ENCODE assay signal across 12 mouse cellular contexts in genomic region chr7:28902809-28903208, GRCm38 (mm10). TPM values are rescaled to one million over a fixed set of nuclear protein-coding genes. Genes with fewer than 3 reads are reported as not detected.
DNase-seq lines count a peak whose midpoint lies in the region; ATAC-seq and TF ChIP-seq lines count a peak whose summit lies in the region.
"Had no signal": no experiment of that assay in that cellular context is flagged by ENCODE, and none has a peak within 500 bp of the region (broad histone marks: within the 10 kb centered on the region; RNA-seq: fewer than 3 reads in every experiment).

No protein-coding gene starts in this region.

- H3K9me3 ChIP-seq in limb, embryonic 15.5 days, result no peaks in the 10 kb centered on the region
- no peaks in the 10 kb centered on the region for H3K9me3 ChIP-seq in midbrain, embryonic 16.5 days (replicated peaks; ENCODE audit: control insufficient read depth, low read length, poor library complexity, severe bottlenecking)

- H3K4me3 ChIP-seq in heart, adult 2 months, result no peak overlapping the region
- no peak overlapping the region for H3K4me3 ChIP-seq in limb, embryonic 15.5 days
- H3K4me3 ChIP-seq in midbrain, embryonic 16.5 days (ENCODE audit: low read depth, low read length), result no peak overlapping the region

- no peak for TF ChIP-seq EP300 in heart, adult 2 months (IDR thresholded peaks at IDR 0.05; ENCODE audit: insufficient read depth, low read depth, low read length)

- peaks cover 14% of the 10 kb centered on the region for H3K4me1 ChIP-seq in heart, adult 2 months (ENCODE audit: control insufficient read depth, insufficient read depth, low read length)
- peaks cover 39% of the 10 kb centered on the region for H3K4me1 ChIP-seq in limb, embryonic 15.5 days
- no peaks in the 10 kb centered on the region for H3K4me1 ChIP-seq in midbrain, embryonic 16.5 days (ENCODE audit: control insufficient read depth, insufficient read depth, low read length)

- no peak for TF ChIP-seq CTCF in heart, adult 2 months (IDR thresholded peaks at IDR 0.05)

- 0 out of 2 replicates have a peak overlapping the region, but pooled peaks have one; percentile 6 for H3K9ac ChIP-seq in heart, adult 2 months (ENCODE audit: low read depth, low read length)
- H3K9ac ChIP-seq in limb, embryonic 15.5 days, result no peak overlapping the region
- no peak overlapping the region for H3K9ac ChIP-seq in midbrain, embryonic 16.5 days (ENCODE audit: low read depth, low read length)
- H3K9ac ChIP-seq: liver, embryonic 14.5 days had no signal

- no peak overlapping the region for H3K4me2 ChIP-seq in limb, embryonic 15.5 days
- H3K4me2 ChIP-seq in midbrain, embryonic 16.5 days (ENCODE audit: low read length), result no peak overlapping the region
- H3K4me2 ChIP-seq: midbrain, embryonic 11.5 days had no signal

- H3K27ac ChIP-seq in heart, adult 2 months, result peak overlapping the region; percentile 82
- peak overlapping the region; percentile 87 for H3K27ac ChIP-seq in limb, embryonic 15.5 days
- H3K27ac ChIP-seq in midbrain, embryonic 16.5 days (ENCODE audit: low read length), result no peak overlapping the region
- H3K27ac ChIP-seq: liver, embryonic 14.5 days had no signal

- no peak for DNase-seq in heart, adult 2 months
- no peak for DNase-seq in heart, adult 8-10 months (ENCODE audit: low spot score)
- DNase-seq in brain, adult 2 months (ENCODE audit: low read depth, low spot score), result peak; percentile 94
- peak; percentile 80 to 88 for DNase-seq in frontal cortex, postnatal 36 days (ENCODE audit: low spot score in 2 of 2)
- DNase-seq in spleen, postnatal 4 days (ENCODE audit: low spot score in 2 of 2), result no peak
- DNase-seq in Muller cell, postnatal 12 days (ENCODE audit: inconsistent ontology term), result no peak
- DNase-seq: gastrocnemius, postnatal 10 days; thymus, postnatal 14 days had no signal

- peaks cover 13% of the 10 kb centered on the region for H3K36me3 ChIP-seq in heart, adult 2 months (ENCODE audit: control insufficient read depth, insufficient read depth, low read length)
- H3K36me3 ChIP-seq in limb, embryonic 15.5 days, result peaks cover 100% of the 10 kb centered on the region
- peaks cover 68% of the 10 kb centered on the region for H3K36me3 ChIP-seq in midbrain, embryonic 16.5 days (ENCODE audit: control insufficient read depth, insufficient read depth, low read length)

- no peaks in the 10 kb centered on the region for H3K27me3 ChIP-seq in heart, adult 2 months (ENCODE audit: control insufficient read depth, insufficient read depth, low read length)
- H3K27me3 ChIP-seq in limb, embryonic 15.5 days, result no peaks in the 10 kb centered on the region
- H3K27me3 ChIP-seq in midbrain, embryonic 16.5 days (ENCODE audit: control insufficient read depth, insufficient read depth, low read depth, low read length), result no peaks in the 10 kb centered on the region

- no peak for TF ChIP-seq POLR2A in heart, adult 2 months (IDR thresholded peaks at IDR 0.05; ENCODE audit: insufficient read depth, low read depth, low read length)

- ATAC-seq in limb, embryonic 15.5 days (ENCODE audit: insufficient number of reproducible peaks, low FRiP score, low TSS enrichment, low read depth), result peak; percentile 27; the same call in 1 of the 2 replicates
- no peak for ATAC-seq in midbrain, embryonic 16.5 days

- intact Hi-C loops in heart, adult 2 months (cut with DNase I), result no loop called here

- no peaks in the 10 kb centered on the region for H3K79me2 ChIP-seq in heart, adult 2 months (replicated peaks; ENCODE audit: control insufficient read depth, insufficient read depth, low read length)

- WGBS in heart, adult 2 months, result 77% methylated on average over 3 of the region's 3 CpGs
- 63% methylated on average over 3 of the region's 3 CpGs for WGBS in limb, embryonic 15.5 days
- 91% methylated on average over 3 of the region's 3 CpGs for WGBS in midbrain, embryonic 16.5 days

RNA-seq across cellular contexts. Expression of gene Capn12, which starts 21.6 kb away (rescaled TPM):
- under 1 TPM; 0.23 to 0.39 TPM for total RNA-seq in heart, adult 2 months (2021)
- 0.49 and 0.61 TPM in 2 replicates for polyA plus RNA-seq in heart, adult 2 months (2012; rRNA removed)
- under 1 TPM; 0.12 to 0.32 (median 0.23) TPM for total RNA-seq in heart, adult 8-10 months (2022)
- 0.97 and 1.3 TPM in 2 replicates for polyA plus RNA-seq in limb, embryonic 15.5 days (2015; fragmentation: Nextera tagmentation; extraction: Ambion mirVana)
- polyA plus RNA-seq in midbrain, embryonic 16.5 days (2015; fragmentation: Nextera tagmentation; extraction: Ambion mirVana), result 0.40 and 0.57 TPM in 2 replicates

RNA-seq across cellular contexts. Expression of gene Lgals7, which starts 39.2 kb away (rescaled TPM):
- under 1 TPM in 1 of 2 experiments, not detected in 1; 0.61 TPM for total RNA-seq in heart, adult 2 months (2021)
- 1.6 and 4.0 TPM in 2 replicates for polyA plus RNA-seq in heart, adult 2 months (2012; rRNA removed)
- total RNA-seq in heart, adult 8-10 months (2022), result 1 to 10 TPM in 1 of 4 experiments, not detected in 3; 1.3 TPM
- polyA plus RNA-seq in limb, embryonic 15.5 days (2015; fragmentation: Nextera tagmentation; extraction: Ambion mirVana), result 171 and 257 TPM in 2 replicates
- polyA plus RNA-seq in midbrain, embryonic 16.5 days (2015; fragmentation: Nextera tagmentation; extraction: Ambion mirVana), result 6.7 and 10.3 TPM in 2 replicates

RNA-seq across cellular contexts. Expression of gene Actn4, which starts 59.3 kb away (rescaled TPM):
- total RNA-seq in heart, adult 2 months (2021), result 10 to 100 TPM; 66.1 to 85.7 TPM
- 123 and 132 TPM in 2 replicates for polyA plus RNA-seq in heart, adult 2 months (2012; rRNA removed)
- total RNA-seq in heart, adult 8-10 months (2022), result 10 to 100 TPM; 57.8 to 82.0 (median 75.8) TPM
- polyA plus RNA-seq in limb, embryonic 15.5 days (2015; fragmentation: Nextera tagmentation; extraction: Ambion mirVana), result 347 and 359 TPM in 2 replicates
- 132 and 133 TPM in 2 replicates for polyA plus RNA-seq in midbrain, embryonic 16.5 days (2015; fragmentation: Nextera tagmentation; extraction: Ambion mirVana)

Comparison
In these comparisons a context has a peak if more than half of its experiments do, and no peak if none do; other contexts are left out.
1. DNase-seq: peak in brain, adult 2 months (single experiment) and frontal cortex, postnatal 36 days (2 of 2); none in heart, adult 2 months (0 of 2), heart, adult 8-10 months (single experiment), spleen, postnatal 4 days (0 of 2) and Muller cell, postnatal 12 days (single experiment).
2. RNA of gene Lgals7, which starts 39.2 kb away (polyA plus RNA-seq): 171 to 257 TPM in limb, embryonic 15.5 days; 6.7 to 10.3 TPM in midbrain, embryonic 16.5 days and 1.6 to 4.0 TPM in heart, adult 2 months; every median in the first group is over 10 times any median in the second.